Mouse (Mus musculus) small intestine, adult 2 months (tissue): Measurements from ENCODE around the gene Olfr96. TPM values are rescaled to one million over a fixed set of nuclear protein-coding genes. Genes with fewer than 3 reads are reported as not detected.

Source experiments
- H3K27ac ChIP-seq: fragments of 200-500 bp; 2 replicates; pipeline ENCODE4 v1.5.1; 2012; ENCODE audit warnings: low read depth, low read length, control low read depth, inconsistent platforms; ENCODE audit not compliant: insufficient read depth
- H3K27me3 ChIP-seq: fragments of 200-500 bp; 2 replicates; pipeline ENCODE4 v1.6.1; 2012; ENCODE audit warnings: mild to moderate bottlenecking, moderate library complexity, low read length, inconsistent platforms; ENCODE audit not compliant: control insufficient read depth, insufficient read depth
- H3K36me3 ChIP-seq: fragments of 200-500 bp; 2 replicates; pipeline ENCODE4 v1.6.1; 2012; ENCODE audit warnings: mild to moderate bottlenecking, low read length, control low read depth, inconsistent platforms; ENCODE audit not compliant: control insufficient read depth, insufficient read depth
- H3K4me1 ChIP-seq: fragments of 200-500 bp; 2 replicates; pipeline ENCODE4 v1.6.1; 2012; ENCODE audit warnings: low read length, inconsistent platforms, mixed read lengths; ENCODE audit not compliant: control insufficient read depth, insufficient read depth, insufficient read length
- H3K4me3 ChIP-seq: fragments of 200-500 bp; 2 replicates; pipeline ENCODE4 v1.5.1; 2012; ENCODE audit warnings: low read depth, mild to moderate bottlenecking, control low read depth, inconsistent platforms, low read length, moderate library complexity
- CTCF ChIP-seq: fragments of 200-500 bp; IDR thresholded peaks from 2 replicates; pipeline ENCODE4 v1.5.1; 2012; ENCODE audit warnings: low read depth, mild to moderate bottlenecking, control low read depth, inconsistent platforms, low read length, moderate library complexity, mixed read lengths; ENCODE audit not compliant: insufficient replicate concordance, insufficient read length; ENCODE audit errors: extremely low read depth
- POLR2A ChIP-seq: fragments of 200-500 bp; IDR thresholded peaks from 2 replicates; pipeline ENCODE4 v1.6.1; 2012; ENCODE audit warnings: low read depth, mild to moderate bottlenecking, control low read depth, inconsistent platforms, low read length, moderate library complexity
- WGBS: fragments of 180-500 bp; shearing (Covaris S2); methylation state at CpG from one replicate; pipeline ENCODE4 v1.1.7; 2018; 5-methylcytosine and 5-hydroxymethylcytosine counted together
- polyA plus RNA-seq: library from polyadenylated mRNA; depleted of rRNA; stranded (reverse); fragments of >200 nt; gene quantifications from 2 replicates; pipeline ENCODE4 v1.2.3, GENCODE M21; 2012; rRNA removed

The Olfr96 gene
- polyA plus RNA-seq, 1 experiment, result not detected

DNA sequence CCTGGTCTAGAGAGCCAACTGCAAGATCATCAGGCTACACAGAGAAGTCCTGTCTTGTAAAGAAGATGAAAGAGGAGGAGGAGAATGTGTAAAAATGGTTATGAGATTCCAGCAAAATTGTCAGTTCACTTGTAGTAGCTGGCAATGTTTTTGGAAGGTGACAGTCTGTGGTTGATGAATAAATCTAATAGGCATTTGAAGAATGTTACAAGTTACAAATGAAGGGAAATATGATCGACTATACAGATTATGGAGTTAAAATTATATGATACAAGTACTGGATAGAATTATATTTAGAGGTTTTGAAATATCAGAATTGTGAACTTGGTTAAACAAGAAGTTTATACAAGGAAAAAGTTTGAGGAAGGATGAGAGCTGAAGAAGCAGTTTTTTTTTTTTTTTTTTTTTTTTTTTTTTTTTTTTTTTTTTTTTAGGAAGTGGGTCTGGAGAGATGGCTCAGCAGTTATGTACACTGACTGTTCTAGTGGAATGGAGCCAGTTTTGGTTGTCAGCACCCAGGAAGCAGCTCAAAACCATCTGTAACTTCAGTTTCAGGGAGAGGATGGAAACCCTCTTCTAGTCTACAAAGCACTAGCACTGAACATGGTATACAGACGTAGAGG lies 55.8 kb downstream of the Olfr96 start:
- peaks cover 7% of the 10 kb centered on the region; the same call in 1 of the 2 replicates for H3K36me3 ChIP-seq
- WGBS, result 85% methylated on average over 2 of the region's 2 CpGs
- no peak overlapping the region for H3K27ac ChIP-seq
- TF ChIP-seq POLR2A (no peak), CTCF (no peak)
- no peaks in the 10 kb centered on the region for H3K27me3 ChIP-seq
- H3K4me1 ChIP-seq, result peaks cover 3% of the 10 kb centered on the region; the same call in 1 of the 2 replicates
- H3K4me3 ChIP-seq, result no peak overlapping the region

Other genes starting within 250 kb of the Olfr96 start
- not detected in 2 replicates for gene 2410137M14Rik, start 238.9 kb upstream of the Olfr96 start, polyA plus RNA-seq
- gene H2-M5, start 230.6 kb upstream of the Olfr96 start, polyA plus RNA-seq, result 0.09 TPM in 1 of 2 replicates, not detected in the other
- gene Zfp57, start 219.0 kb upstream of the Olfr96 start, polyA plus RNA-seq, result 0.70 and 0.84 TPM in 2 replicates
- gene Mog, start 196.7 kb upstream of the Olfr96 start, polyA plus RNA-seq, result not detected in 2 replicates
- gene Gabbr1, start 174.2 kb upstream of the Olfr96 start, polyA plus RNA-seq, result 7.3 and 14.5 TPM in 2 replicates
- gene Olfr90, start 131.6 kb upstream of the Olfr96 start, polyA plus RNA-seq, result not detected in 2 replicates
- not detected in 2 replicates for gene Olfr91, start 121.9 kb upstream of the Olfr96 start, polyA plus RNA-seq
- gene Olfr92, start 100.1 kb upstream of the Olfr96 start, polyA plus RNA-seq, result not detected in 2 replicates
- gene Olfr93, start 58.7 kb upstream of the Olfr96 start, polyA plus RNA-seq, result not detected in 2 replicates
- 0.79 TPM in 1 of 2 replicates, not detected in the other for gene Ubd, start 26.3 kb upstream of the Olfr96 start, polyA plus RNA-seq
- gene Olfr94, start 19.2 kb upstream of the Olfr96 start, polyA plus RNA-seq, result not detected in 2 replicates
- not detected in 2 replicates for gene Olfr95, start 7.0 kb upstream of the Olfr96 start, polyA plus RNA-seq
- not detected in 2 replicates for gene Olfr97, start 17.2 kb downstream of the Olfr96 start, polyA plus RNA-seq
- gene Olfr98, start 43.6 kb downstream of the Olfr96 start, polyA plus RNA-seq, result not detected in 2 replicates
- 3.1 and 4.0 TPM in 2 replicates for gene H2-M3, start 50.1 kb downstream of the Olfr96 start, polyA plus RNA-seq
- gene Olfr99, start 63.3 kb downstream of the Olfr96 start, polyA plus RNA-seq, result not detected in 2 replicates
- not detected in 2 replicates for gene Olfr101, start 84.2 kb downstream of the Olfr96 start, polyA plus RNA-seq
- not detected in 2 replicates for gene Olfr102, start 96.9 kb downstream of the Olfr96 start, polyA plus RNA-seq
- gene Olfr103, start 119.6 kb downstream of the Olfr96 start, polyA plus RNA-seq, result not detected in 2 replicates
- gene Olfr104-ps, start 139.4 kb downstream of the Olfr96 start, polyA plus RNA-seq, result not detected in 2 replicates
- not detected in 2 replicates for gene Olfr105-ps, start 158.9 kb downstream of the Olfr96 start, polyA plus RNA-seq
- gene Olfr106-ps, start 170.2 kb downstream of the Olfr96 start, polyA plus RNA-seq, result not detected in 2 replicates
- gene Olfr107, start 179.1 kb downstream of the Olfr96 start, polyA plus RNA-seq, result not detected in 2 replicates
- not detected in 2 replicates for gene Olfr108, start 225.3 kb downstream of the Olfr96 start, polyA plus RNA-seq
- gene Olfr109, start 238.8 kb downstream of the Olfr96 start, polyA plus RNA-seq, result not detected in 2 replicates